Mouse (Mus musculus) midbrain, postnatal 0 days (tissue): ENCODE measurements around the gene Ccr1. TPM values are rescaled to one million over a fixed set of nuclear protein-coding genes. Genes with fewer than 3 reads are reported as not detected.
"Not testable (repeated sequence)": the region's sequence is repeated elsewhere in the genome, so short reads cannot be mapped to it uniquely, and the experiment has no call there.

Source experiments
- ATAC-seq: fragments of 200-750 bp; cut with Nextera tagmentation; 2 replicates; pipeline ENCODE4 v1.8.0; 2017; ENCODE audit warnings: moderate number of reproducible peaks, mild to moderate bottlenecking, moderate TSS enrichment, moderate library complexity; ENCODE audit not compliant: low FRiP score
- DNase-seq: peaks from one replicate; pipeline ENCODE4 v3.0.0-alpha.2; 2015; ENCODE audit warnings: low spot score
- H3K27ac ChIP-seq: fragments of 300-500 bp; sonication (generic); 2 replicates; pipeline ENCODE4 v1.5.1; 2014; ENCODE audit warnings: low read depth, mild to moderate bottlenecking, low read length, mixed read lengths
- H3K27me3 ChIP-seq: fragments of 300-500 bp; sonication (generic); 2 replicates; pipeline ENCODE4 v1.6.1; 2014; ENCODE audit warnings: low read length, control low read depth, mixed read lengths; ENCODE audit not compliant: insufficient read depth
- H3K36me3 ChIP-seq: fragments of 300-500 bp; sonication (generic); 2 replicates; pipeline ENCODE4 v1.6.1; 2014; ENCODE audit warnings: low read length, control low read depth, mixed read lengths; ENCODE audit not compliant: insufficient read depth
- H3K4me1 ChIP-seq: fragments of 300-500 bp; sonication (generic); 2 replicates; pipeline ENCODE4 v1.6.1; 2014; ENCODE audit warnings: mild to moderate bottlenecking, control low read depth, antibody characterized with exemption, low read length, mixed read lengths; ENCODE audit not compliant: insufficient read depth
- H3K4me2 ChIP-seq: fragments of 300-500 bp; sonication (generic); 2 replicates; pipeline ENCODE4 v1.6.1; 2014; ENCODE audit warnings: low read depth, mild to moderate bottlenecking, low read length, mixed read lengths; ENCODE audit not compliant: poor library complexity, severe bottlenecking
- H3K4me3 ChIP-seq: fragments of 300-500 bp; sonication (generic); 2 replicates; pipeline ENCODE4 v1.5.1; 2014; ENCODE audit warnings: low read depth, mild to moderate bottlenecking, low read length, moderate library complexity
- H3K9ac ChIP-seq: fragments of 300-500 bp; sonication (generic); replicated peaks from 2 replicates; pipeline ENCODE4 v1.6.1; 2014; ENCODE audit warnings: mild to moderate bottlenecking, low read length, moderate library complexity, mixed read lengths; ENCODE audit not compliant: poor library complexity, severe bottlenecking
- H3K9me3 ChIP-seq: fragments of 300-500 bp; sonication (generic); 2 replicates; pipeline ENCODE4 v1.6.1; 2016; ENCODE audit warnings: low read length, control low read depth
- CTCF ChIP-seq: IDR thresholded peaks from 2 replicates; pipeline ENCODE4 v1.5.1; 2016; ENCODE audit warnings: antibody characterized with exemption, mild to moderate bottlenecking
- WGBS: fragments of 180-500 bp; shearing (Covaris S2); extraction: QIAGEN DNeasy Blood & Tissue Kit; methylation state at CpG from one replicate; pipeline ENCODE4 v1.1.7; 2014; 5-methylcytosine and 5-hydroxymethylcytosine counted together
- polyA plus RNA-seq: library from polyadenylated mRNA; unstranded; fragments of >200 nt; fragmentation: Nextera tagmentation; extraction: Ambion mirVana; gene quantifications from 2 replicates; pipeline ENCODE4 v1.2.1, GENCODE M21; 2015
- total RNA-seq: library from RNA; depleted of rRNA; stranded (reverse); fragments of >200 nt; gene quantifications from 2 replicates; pipeline ENCODE4 v1.2.3, GENCODE M21; 2014; rRNA removed

Ccr1 gene
- total and polyA plus RNA-seq, 2 experiments from 2014 or later = 0.49 to 0.68 TPM

- ATAC-seq (peak; percentile 67), DNase-seq (peak; percentile 87)
- not testable (repeated sequence) for H3K27me3 ChIP-seq, H3K9me3 ChIP-seq, H3K4me1 ChIP-seq, H3K36me3 ChIP-seq
- Histone ChIP-seq H3K27ac (peak overlapping the region; percentile 97; the same call in 1 of the 2 replicates), H3K9ac (0 out of 2 replicates have a peak overlapping the region, but pooled peaks have one; percentile 66), H3K4me3 (peak overlapping the region; percentile 52), H3K4me2 (peak overlapping the region; percentile 75)
- WGBS = under 1% methylated on average over 11 of the region's 11 CpGs
- TF ChIP-seq CTCF = peak; percentile 77
These were observed 44.5 kb downstream of the Ccr1 start for GRCm38 (mm10) chr9:123924035-123924434.

- no peaks in the 10 kb centered on the region for H3K27me3 ChIP-seq
- H3K9ac ChIP-seq = peak overlapping the region; percentile 60
- H3K4me1 ChIP-seq = no peaks in the 10 kb centered on the region
- peak overlapping the region; percentile 80 for H3K27ac ChIP-seq
- peak overlapping the region; percentile 52 for H3K4me3 ChIP-seq
- peak; percentile 51 for DNase-seq
- ATAC-seq = peak; percentile 24
- WGBS = 3% methylated on average over 48 of the region's 53 CpGs
- TF ChIP-seq CTCF = no peak
- no peaks in the 10 kb centered on the region for H3K36me3 ChIP-seq
- no peaks in the 10 kb centered on the region for H3K9me3 ChIP-seq
- H3K4me2 ChIP-seq = peak overlapping the region; percentile 75
These were observed 45.1 kb downstream of the Ccr1 start for GRCm38 (mm10) chr9:123923146-123923991.

Other genes with a start within 250 kb of the Ccr1 start
- not detected in 2 replicates for gene Cxcr6, start 162.2 kb downstream of the Ccr1 start, total RNA-seq
- gene Cxcr6, start 162.2 kb downstream of the Ccr1 start, polyA plus RNA-seq = 0.12 TPM in 1 of 2 replicates, not detected in the other
- 11.9 and 14.8 TPM in 2 replicates for gene Fyco1, start 116.8 kb downstream of the Ccr1 start, total RNA-seq
- gene Fyco1, start 116.8 kb downstream of the Ccr1 start, polyA plus RNA-seq = 7.7 and 9.0 TPM in 2 replicates
- not detected in 2 replicates for gene Xcr1, start 106.7 kb downstream of the Ccr1 start, total RNA-seq
- gene Xcr1, start 106.7 kb downstream of the Ccr1 start, polyA plus RNA-seq = 0.04 and 0.07 TPM in 2 replicates
- gene Ccr1l1, start 9.7 kb upstream of the Ccr1 start, total RNA-seq = not detected in 2 replicates
- gene Ccr1l1, start 9.7 kb upstream of the Ccr1 start, polyA plus RNA-seq = 0.15 TPM in 1 of 2 replicates, not detected in the other
- gene Ccr3, start 53.3 kb upstream of the Ccr1 start, total RNA-seq = not detected in 2 replicates
- not detected in 2 replicates for gene Ccr3, start 53.3 kb upstream of the Ccr1 start, polyA plus RNA-seq
- gene Ccr2, start 133.3 kb upstream of the Ccr1 start, total RNA-seq = 0.05 TPM in 1 of 2 replicates, not detected in the other
- 0.04 and 0.09 TPM in 2 replicates for gene Ccr2, start 133.3 kb upstream of the Ccr1 start, polyA plus RNA-seq
- gene Ccr5, start 152.9 kb upstream of the Ccr1 start, total RNA-seq = 0.19 and 0.38 TPM in 2 replicates
- gene Ccr5, start 152.9 kb upstream of the Ccr1 start, polyA plus RNA-seq = 0.48 and 1.2 TPM in 2 replicates